Mouse (Mus musculus) heart, embryonic 13.5 days (tissue): ENCODE data around the gene Ep400. TPM values are rescaled to one million over a fixed set of nuclear protein-coding genes. Genes with fewer than 3 reads are reported as not detected.

Source experiments
- ATAC-seq: fragments of 200-750 bp; cut with Nextera tagmentation; 2 replicates; pipeline ENCODE4 v1.8.0; 2017; ENCODE audit warnings: moderate TSS enrichment; ENCODE audit not compliant: insufficient number of reproducible peaks, low FRiP score, low TSS enrichment; ENCODE audit errors: extremely low read depth
- H3K27ac ChIP-seq: fragments of 300-500 bp; sonication (generic); replicated peaks from 2 replicates; pipeline ENCODE4 v1.5.1; 2015; ENCODE audit warnings: moderate library complexity, mild to moderate bottlenecking, inconsistent platforms
- H3K27me3 ChIP-seq: fragments of 300-500 bp; sonication (generic); replicated peaks from 2 replicates; pipeline ENCODE4 v1.6.1; 2015; ENCODE audit warnings: mild to moderate bottlenecking, inconsistent platforms
- H3K36me3 ChIP-seq: fragments of 300-500 bp; sonication (generic); 2 replicates; pipeline ENCODE4 v1.6.1; 2015; ENCODE audit warnings: mild to moderate bottlenecking, inconsistent platforms
- H3K4me1 ChIP-seq: fragments of 300-500 bp; sonication (generic); 2 replicates; pipeline ENCODE4 v1.6.1; 2015; ENCODE audit warnings: inconsistent platforms
- H3K4me2 ChIP-seq: fragments of 300-500 bp; sonication (generic); 2 replicates; pipeline ENCODE4 v1.6.1; 2015; ENCODE audit warnings: inconsistent platforms, mild to moderate bottlenecking, moderate library complexity
- H3K4me3 ChIP-seq: fragments of 300-500 bp; sonication (generic); 2 replicates; pipeline ENCODE4 v1.5.1; 2015; ENCODE audit warnings: moderate library complexity, mild to moderate bottlenecking, inconsistent platforms
- H3K9ac ChIP-seq: fragments of 300-500 bp; sonication (generic); 2 replicates; pipeline ENCODE4 v1.6.1; 2015; ENCODE audit warnings: inconsistent platforms, mild to moderate bottlenecking, moderate library complexity
- H3K9me3 ChIP-seq: fragments of 300-500 bp; sonication (generic); 2 replicates; pipeline ENCODE4 v1.6.1; 2016; ENCODE audit warnings: inconsistent platforms
- WGBS: fragments of 180-500 bp; shearing (Covaris S2); methylation state at CpG from one replicate; pipeline ENCODE4 v1.1.7; 2015; ENCODE audit warnings: mixed read lengths; 5-methylcytosine and 5-hydroxymethylcytosine counted together
- polyA plus RNA-seq: library from polyadenylated mRNA; unstranded; fragments of >200 nt; fragmentation: Nextera tagmentation; extraction: Ambion mirVana; gene quantifications from 2 replicates; pipeline ENCODE4 v1.2.1, GENCODE M21; 2015

Gene Ep400
- polyA plus RNA-seq, 1 experiment from 2014 or later: 27.0 TPM

- H3K4me1 ChIP-seq: peaks cover 20% of the 10 kb centered on the region
- under 1% methylated on average over 37 of the region's 37 CpGs for WGBS
- H3K27ac ChIP-seq: peak overlapping the region; percentile 28
- 0 out of 2 replicates have a peak, but pooled peaks have one; percentile 5 for ATAC-seq
- peak overlapping the region; percentile 99 for H3K4me2 ChIP-seq
- H3K4me3 ChIP-seq: peak overlapping the region; percentile 98
- H3K36me3 ChIP-seq: peaks cover 75% of the 10 kb centered on the region
- peak overlapping the region; percentile 94 for H3K9ac ChIP-seq
- H3K9me3 ChIP-seq: no peaks in the 10 kb centered on the region
- no peaks in the 10 kb centered on the region for H3K27me3 ChIP-seq
Observed at GRCm38 (mm10) chr5:110653686-110654085, 116.8 kb downstream of the Ep400 start.

- peak within 1 kb of the TSS; percentile 99 for H3K4me2 ChIP-seq
- WGBS: under 1% methylated on average over 91 of the region's 91 CpGs
- H3K27ac ChIP-seq: peak within 1 kb of the TSS; percentile 28
- peak; percentile 60 for ATAC-seq
- H3K36me3 ChIP-seq: peaks cover 75% of the 10 kb centered on the region
- no peaks in the 10 kb centered on the region for H3K9me3 ChIP-seq
- H3K27me3 ChIP-seq: no peaks in the 10 kb centered on the region
- H3K4me1 ChIP-seq: peaks cover 20% of the 10 kb centered on the region
- H3K9ac ChIP-seq: peak within 1 kb of the TSS; percentile 94
- H3K4me3 ChIP-seq: peak within 1 kb of the TSS; percentile 98
Observed at GRCm38 (mm10) chr5:110652719-110653648, 117.5 kb downstream of the Ep400 start, which contains the start of the genes Noc4l and Ddx51. Noc4l (minus strand) TSS chr5:110653417. Ddx51 (plus strand) TSS chr5:110653451.

- Histone ChIP-seq H3K9ac (no peak overlapping the region), H3K27ac (no peak overlapping the region), H3K36me3 (peaks cover 60% of the 10 kb centered on the region), H3K4me3 (no peak overlapping the region), H3K9me3 (0 out of 2 replicates have a peak, but pooled peaks cover 2% of the 10 kb centered on the region), H3K4me1 (no peaks in the 10 kb centered on the region), H3K27me3 (no peaks in the 10 kb centered on the region), H3K4me2 (no peak overlapping the region)
- ATAC-seq: no peak
Observed at GRCm38 (mm10) chr5:110646377-110646776, 124.1 kb downstream of the Ep400 start.

GRCm38 (mm10) chr5:110639459-110639858 lies 131.1 kb downstream of the Ep400 start:
- H3K9me3 ChIP-seq: 0 out of 2 replicates have a peak, but pooled peaks cover 2% of the 10 kb centered on the region
- H3K4me1 ChIP-seq: peaks cover 2% of the 10 kb centered on the region; the same call in 1 of the 2 replicates
- H3K9ac ChIP-seq: peak overlapping the region; percentile 68
- H3K27me3 ChIP-seq: peaks cover 17% of the 10 kb centered on the region
- H3K4me3 ChIP-seq: peak overlapping the region; percentile 37
- no peak for ATAC-seq
- H3K27ac ChIP-seq: no peak overlapping the region
- 19% methylated on average over 12 of the region's 12 CpGs for WGBS
- H3K36me3 ChIP-seq: no peaks in the 10 kb centered on the region
- H3K4me2 ChIP-seq: peak overlapping the region; percentile 60

GRCm38 (mm10) chr5:110638306-110639074 lies 132.0 kb downstream of the Ep400 start:
- no peak overlapping the region for H3K9ac ChIP-seq

GRCm38 (mm10) chr5:110635951-110636707 lies 134.4 kb downstream of the Ep400 start:
- no peaks in the 10 kb centered on the region for H3K9me3 ChIP-seq
- peaks cover 17% of the 10 kb centered on the region for H3K27me3 ChIP-seq
- 39% methylated on average over 6 of the region's 6 CpGs for WGBS
- H3K27ac ChIP-seq: no peak overlapping the region
- H3K9ac ChIP-seq: no peak overlapping the region
- no peak overlapping the region for H3K4me3 ChIP-seq
- H3K4me2 ChIP-seq: no peak overlapping the region
- no peaks in the 10 kb centered on the region for H3K36me3 ChIP-seq
- no peak for ATAC-seq
- H3K4me1 ChIP-seq: peaks cover 2% of the 10 kb centered on the region; the same call in 1 of the 2 replicates

More at GRCm38 (mm10) chr5:110638306-110639074, 132.0 kb downstream of the Ep400 start:
- peaks cover 17% of the 10 kb centered on the region for H3K27me3 ChIP-seq
- ATAC-seq: no peak
- WGBS: 78% methylated on average over 7 of the region's 7 CpGs
- no peaks in the 10 kb centered on the region for H3K36me3 ChIP-seq
- 0 out of 2 replicates have a peak, but pooled peaks cover 2% of the 10 kb centered on the region for H3K9me3 ChIP-seq
- peaks cover 2% of the 10 kb centered on the region; the same call in 1 of the 2 replicates for H3K4me1 ChIP-seq
- H3K27ac ChIP-seq: no peak overlapping the region
- no peak overlapping the region for H3K4me2 ChIP-seq
- no peak overlapping the region for H3K4me3 ChIP-seq

- Histone ChIP-seq H3K9ac (no peak overlapping the region), H3K27ac (no peak overlapping the region), H3K36me3 (no peaks in the 10 kb centered on the region), H3K27me3 (peaks cover 44% of the 10 kb centered on the region), H3K4me3 (no peak overlapping the region), H3K9me3 (no peaks in the 10 kb centered on the region), H3K4me2 (no peak overlapping the region), H3K4me1 (no peaks in the 10 kb centered on the region)
- WGBS: 74% methylated on average over 2 of the region's 2 CpGs
- ATAC-seq: no peak
Observed at GRCm38 (mm10) chr5:110629525-110630120, 140.9 kb downstream of the Ep400 start.

GRCm38 (mm10) chr5:110628156-110628555 lies 142.4 kb downstream of the Ep400 start:
- H3K36me3 ChIP-seq: no peaks in the 10 kb centered on the region
- no peak overlapping the region for H3K27ac ChIP-seq
- H3K4me2 ChIP-seq: peak overlapping the region; percentile 14; the same call in 1 of the 2 replicates
- no peak for ATAC-seq
- WGBS: 11% methylated on average over 19 of the region's 19 CpGs
- H3K9ac ChIP-seq: no peak overlapping the region
- peaks cover 44% of the 10 kb centered on the region for H3K27me3 ChIP-seq
- H3K9me3 ChIP-seq: no peaks in the 10 kb centered on the region
- H3K4me1 ChIP-seq: no peaks in the 10 kb centered on the region
- no peak overlapping the region for H3K4me3 ChIP-seq

- no peak overlapping the region for H3K9ac ChIP-seq
- ATAC-seq: no peak
Observed at GRCm38 (mm10) chr5:110627351-110627750, 143.2 kb downstream of the Ep400 start.

GRCm38 (mm10) chr5:110624319-110624718 lies 146.2 kb downstream of the Ep400 start:
- no peak overlapping the region for H3K4me2 ChIP-seq
- peaks cover 44% of the 10 kb centered on the region for H3K27me3 ChIP-seq
- no peaks in the 10 kb centered on the region for H3K36me3 ChIP-seq
- H3K27ac ChIP-seq: no peak overlapping the region
- ATAC-seq: no peak
- WGBS: 69% methylated on average over 2 of the region's 2 CpGs
- no peaks in the 10 kb centered on the region for H3K9me3 ChIP-seq
- no peak overlapping the region for H3K4me3 ChIP-seq
- H3K9ac ChIP-seq: no peak overlapping the region
- no peaks in the 10 kb centered on the region for H3K4me1 ChIP-seq

More at GRCm38 (mm10) chr5:110627351-110627750, 143.2 kb downstream of the Ep400 start:
- no peak overlapping the region for H3K27ac ChIP-seq
- peaks cover 44% of the 10 kb centered on the region for H3K27me3 ChIP-seq
- H3K36me3 ChIP-seq: no peaks in the 10 kb centered on the region
- H3K9me3 ChIP-seq: no peaks in the 10 kb centered on the region
- 54% methylated on average over 10 of the region's 10 CpGs for WGBS
- H3K4me2 ChIP-seq: no peak overlapping the region
- H3K4me3 ChIP-seq: no peak overlapping the region
- no peaks in the 10 kb centered on the region for H3K4me1 ChIP-seq
